Mouse (Mus musculus) WW6 (cell line): ENCODE measurements around the gene Armc8.
"Not testable (repeated sequence)": the region's sequence is repeated elsewhere in the genome, so short reads cannot be mapped to it uniquely, and the experiment has no call there.

Experiments
- DNase-seq: peaks from one replicate; pipeline ENCODE4 v3.0.0-alpha.2; 2013; ENCODE audit warnings: low read depth, low spot score

Armc8 gene

DNA sequence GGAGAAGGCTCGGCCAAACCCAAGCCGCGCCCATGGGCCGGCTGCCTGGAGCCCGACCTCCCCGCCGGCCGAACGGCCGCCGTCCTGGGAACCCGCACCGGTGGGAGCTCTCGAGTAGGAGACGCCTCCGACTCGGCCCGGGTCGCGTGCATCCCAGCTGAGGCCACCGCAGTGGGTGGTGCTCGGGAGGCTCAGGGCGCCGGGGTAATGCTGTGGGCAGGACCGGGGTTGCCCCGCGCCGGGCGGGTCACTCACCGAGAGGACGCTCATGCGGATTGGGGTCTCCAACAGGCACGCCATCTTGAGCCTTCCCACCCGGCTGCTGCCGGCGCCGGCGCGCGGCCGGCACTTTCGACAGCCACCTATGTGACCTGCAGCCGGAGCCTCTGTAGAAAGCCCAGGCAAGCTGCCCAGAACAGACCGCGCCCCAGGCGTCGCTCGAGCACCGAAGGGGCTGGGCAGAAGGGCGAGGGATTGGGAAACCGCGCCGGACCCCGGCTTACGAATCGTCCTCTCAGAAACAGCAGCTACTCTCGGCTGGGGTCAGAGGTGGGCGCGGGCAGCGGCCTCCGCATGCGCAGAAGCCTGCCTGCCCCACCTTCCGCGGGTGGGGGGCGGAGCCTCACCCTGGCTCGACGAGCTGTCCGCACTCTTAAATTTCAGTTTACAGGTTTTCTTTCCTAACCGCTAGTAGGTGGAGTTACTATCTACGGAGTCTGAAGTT is at the start of gene Armc8:
Gene Armc8 (minus strand): TSS at position 553 of the 724 bp plus-strand sequence.
- peak; percentile 59 for DNase-seq

DNA sequence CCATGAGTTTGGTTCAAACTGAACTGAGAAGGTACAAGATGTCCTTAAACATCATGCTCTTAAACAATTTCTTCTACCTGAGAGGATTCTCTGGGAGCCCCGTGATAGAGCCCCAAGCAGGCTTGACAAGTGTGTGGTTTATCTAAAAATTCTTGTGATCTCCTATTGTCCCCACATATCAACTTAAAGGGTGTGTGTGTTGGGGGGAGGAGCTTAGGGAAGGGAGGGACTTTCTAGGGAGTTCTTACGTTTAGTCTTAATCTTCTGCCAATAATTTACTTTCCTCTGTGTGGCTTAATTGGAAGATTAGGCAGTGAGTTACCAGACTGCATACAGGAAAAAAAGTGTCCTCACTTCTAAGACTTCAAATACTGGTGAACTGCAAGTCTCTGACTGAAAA is 43.5 kb upstream of the Armc8 start, which contains the start of gene A4gnt:
Gene A4gnt (plus strand): TSS at position 301 of the 400 bp plus-strand sequence.
- DNase-seq: no peak

DNA sequence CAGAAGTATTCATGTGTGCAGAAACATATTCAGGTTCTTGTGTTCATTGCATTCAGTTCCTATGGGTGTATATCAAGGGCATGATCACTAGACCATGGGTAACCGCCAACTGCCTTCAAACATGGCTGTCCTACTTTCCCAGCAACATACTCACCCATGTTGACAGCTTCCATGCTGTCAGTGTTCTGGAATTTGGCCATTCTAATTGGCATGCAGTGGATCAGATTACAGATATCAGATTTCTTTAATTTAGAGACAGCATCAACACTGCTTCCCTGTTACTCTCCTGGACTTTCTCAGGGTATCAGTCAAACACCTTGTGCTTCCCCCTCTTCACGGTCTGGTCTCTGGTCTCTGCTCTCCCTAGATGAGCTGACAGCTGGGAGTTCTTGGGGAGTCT is 34.9 kb upstream of the Armc8 start:
- no peak for DNase-seq

DNA sequence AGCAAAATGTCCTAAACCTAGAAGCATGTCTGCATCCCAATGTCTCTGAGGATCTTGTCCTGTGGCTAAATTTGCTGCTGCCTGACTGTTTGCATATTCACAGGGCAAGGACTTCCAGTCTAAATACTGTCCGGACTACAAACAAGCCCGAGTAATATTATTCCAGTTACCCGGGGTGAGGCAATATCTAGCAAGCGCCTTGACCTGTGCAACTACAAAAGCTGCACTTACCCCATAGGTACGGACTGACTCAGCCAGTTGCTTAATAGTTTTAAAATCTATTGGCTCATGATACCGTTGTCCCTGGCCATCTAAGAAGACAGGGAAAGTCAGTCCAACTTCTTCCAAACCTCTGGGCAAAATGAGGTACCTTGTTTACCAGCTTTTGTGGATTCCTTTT is 30.4 kb upstream of the Armc8 start:
- DNase-seq: not testable (repeated sequence)

DNA sequence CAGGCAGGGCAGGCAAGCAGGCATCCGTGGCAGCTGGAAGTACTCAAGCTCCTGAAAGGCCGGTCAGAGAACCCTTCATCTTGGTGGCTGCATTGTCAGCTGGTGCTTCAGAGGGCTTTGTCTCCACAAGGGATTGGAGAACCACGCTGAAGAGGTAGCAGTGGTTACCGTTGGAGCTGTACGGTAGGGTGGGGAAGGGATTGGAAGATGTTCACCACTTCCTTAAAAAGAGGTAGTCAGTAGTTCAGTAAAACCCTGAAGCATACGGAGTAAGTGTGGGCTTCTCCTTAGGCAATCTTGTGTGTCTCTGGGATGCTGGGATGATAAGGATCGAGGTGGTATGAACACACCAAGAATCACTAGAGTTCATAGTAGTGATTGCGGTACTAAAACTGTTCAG is 22.4 kb upstream of the Armc8 start:
- no peak for DNase-seq

DNA sequence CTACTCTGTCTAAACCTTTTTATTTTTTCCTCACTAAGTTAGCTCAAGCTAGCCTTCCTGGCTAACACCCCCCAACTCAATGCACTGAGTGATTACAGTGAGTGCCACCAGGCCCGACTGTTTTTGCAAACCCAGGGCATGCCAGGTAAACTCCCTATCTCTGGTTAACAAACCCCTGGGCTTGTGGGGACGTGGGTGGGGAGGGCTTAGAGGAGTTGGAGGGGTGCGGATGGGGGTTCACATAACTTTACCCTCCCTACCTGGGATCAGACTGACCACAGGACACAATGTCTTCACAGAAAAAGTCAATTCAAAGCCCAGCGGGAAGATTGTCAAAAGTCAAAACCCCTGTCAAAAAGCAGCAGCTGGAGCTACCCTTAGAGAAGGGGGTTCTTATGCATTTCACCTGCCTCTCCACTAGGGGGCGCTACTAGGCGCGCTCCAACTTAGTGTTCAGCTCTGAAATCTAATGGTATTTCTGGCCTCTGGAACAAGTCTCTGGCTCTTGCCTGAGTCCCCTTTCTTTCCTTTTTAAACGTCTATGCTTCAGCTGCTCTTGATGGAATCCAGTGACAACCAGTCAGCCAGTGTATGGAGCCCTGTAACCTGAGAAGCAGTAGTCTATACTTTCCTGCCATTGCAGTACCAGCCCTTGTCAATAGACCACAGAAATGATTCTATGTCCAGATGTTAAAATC is 19.0 kb upstream of the Armc8 start:
- DNase-seq: peak; percentile 42

DNA sequence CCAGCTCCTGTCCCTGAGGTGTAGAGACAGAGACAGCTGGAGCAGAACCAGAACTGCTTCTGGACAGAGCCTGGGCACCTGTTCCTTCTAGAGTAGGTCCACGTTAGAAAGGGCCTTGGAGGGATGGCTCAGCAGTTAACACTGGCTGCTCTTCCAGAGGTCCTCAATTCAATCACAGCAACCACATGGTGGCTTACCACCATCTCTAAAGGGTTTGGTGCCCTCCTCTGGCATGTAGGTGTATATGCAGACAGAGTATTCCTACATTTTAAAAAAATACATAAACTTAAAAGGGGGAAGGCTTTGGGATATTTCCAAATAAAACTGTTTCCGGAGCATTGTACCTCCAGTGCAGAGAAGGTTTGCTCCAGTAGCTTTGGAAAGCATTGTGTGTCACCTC is 12.0 kb upstream of the Armc8 start:
- DNase-seq: no peak

DNA sequence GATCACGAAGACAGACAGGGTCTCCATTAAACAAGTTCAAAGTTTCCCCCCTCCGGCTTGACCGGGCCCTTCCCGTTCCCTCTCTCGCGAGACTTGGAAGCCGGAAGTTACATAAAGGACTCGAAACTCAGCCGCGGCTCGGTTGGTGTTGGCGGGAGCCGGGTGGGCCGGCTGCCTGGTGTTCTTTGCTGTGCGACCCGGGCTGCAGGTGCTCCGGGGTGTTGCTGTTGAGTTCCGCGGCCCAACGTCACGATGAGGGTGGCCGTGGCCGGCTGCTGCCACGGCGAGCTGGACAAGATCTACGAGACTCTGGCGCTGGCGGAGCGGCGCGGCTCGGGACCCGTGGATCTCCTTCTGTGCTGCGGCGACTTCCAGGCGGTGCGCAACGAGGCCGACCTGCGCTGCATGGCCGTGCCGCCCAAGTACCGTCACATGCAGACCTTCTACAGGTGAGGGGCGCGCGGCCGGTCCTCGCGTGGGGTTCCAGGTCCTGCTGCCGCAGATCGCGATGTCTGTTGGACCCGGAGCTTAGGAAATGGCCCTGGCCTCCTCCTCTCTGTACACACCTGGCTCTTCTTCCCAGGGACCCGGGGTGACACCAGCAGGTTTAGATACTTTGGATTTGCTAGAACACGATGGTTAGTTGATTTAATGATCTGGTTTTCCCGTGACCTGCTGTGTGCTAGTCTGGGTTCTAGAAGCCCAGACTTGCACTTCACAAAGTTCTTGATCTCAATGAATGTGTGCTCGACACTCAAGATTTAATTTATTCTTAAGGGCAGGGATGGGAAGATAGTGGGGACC is 7.2 kb upstream of the Armc8 start, which contains the start of gene Dbr1:
Gene Dbr1 (plus strand): TSS at position 123 of the 804 bp plus-strand sequence.
- peak; percentile 77 for DNase-seq

DNA sequence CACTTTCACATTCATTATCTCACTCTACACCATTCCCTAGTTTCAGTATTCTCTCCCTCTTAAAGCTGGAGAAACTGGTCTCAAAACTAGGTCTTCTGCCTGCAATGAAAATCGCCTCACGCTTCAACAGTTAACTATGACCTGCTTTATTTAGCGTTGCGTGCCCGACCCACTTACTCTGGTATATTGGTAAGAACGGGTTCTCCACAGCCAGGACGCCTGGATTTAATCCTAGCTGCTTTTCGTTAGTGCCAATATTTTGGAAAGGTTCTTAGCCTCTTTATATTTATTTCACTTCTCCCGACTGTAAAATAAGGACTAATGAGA is 335 bp upstream of the Armc8 start:
- DNase-seq: no peak

DNA sequence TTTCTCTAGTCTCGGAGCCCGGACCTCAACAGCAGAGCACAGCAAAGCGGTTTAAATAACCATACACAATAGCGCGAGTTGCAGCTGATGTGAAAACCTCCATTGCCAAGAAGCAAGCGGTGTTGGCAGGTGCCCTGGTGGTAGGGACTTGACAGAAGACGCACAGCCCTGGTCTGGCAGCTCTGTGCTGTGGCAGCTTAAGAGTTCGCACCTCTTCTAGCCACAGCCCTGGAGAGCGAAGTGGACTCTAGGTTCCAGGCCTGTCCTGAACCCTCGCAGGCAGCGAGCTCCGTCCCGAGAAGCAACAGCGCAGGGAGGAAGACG is 714 bp downstream of the Armc8 start:
- no peak for DNase-seq

DNA sequence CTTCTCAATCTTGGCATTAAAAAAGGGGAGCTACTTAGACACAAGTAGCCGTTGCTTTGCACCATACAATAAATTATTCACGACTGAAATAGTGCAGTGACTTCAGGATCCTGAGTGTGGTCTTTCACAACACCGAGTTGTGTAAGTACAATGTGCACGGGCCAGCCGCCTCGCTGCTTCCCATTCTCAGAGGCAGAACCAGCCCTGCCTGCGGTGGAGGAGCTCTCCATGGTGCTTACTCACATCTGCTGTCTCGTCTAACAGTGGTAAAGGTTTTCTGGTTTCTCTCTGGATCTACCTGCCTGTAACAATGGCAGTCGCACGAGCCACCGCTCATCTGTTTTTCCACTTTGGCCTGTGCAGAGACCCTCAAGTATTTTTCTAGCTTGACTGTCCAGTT is 5.0 kb downstream of the Armc8 start:
- peak; percentile 40 for DNase-seq

DNA sequence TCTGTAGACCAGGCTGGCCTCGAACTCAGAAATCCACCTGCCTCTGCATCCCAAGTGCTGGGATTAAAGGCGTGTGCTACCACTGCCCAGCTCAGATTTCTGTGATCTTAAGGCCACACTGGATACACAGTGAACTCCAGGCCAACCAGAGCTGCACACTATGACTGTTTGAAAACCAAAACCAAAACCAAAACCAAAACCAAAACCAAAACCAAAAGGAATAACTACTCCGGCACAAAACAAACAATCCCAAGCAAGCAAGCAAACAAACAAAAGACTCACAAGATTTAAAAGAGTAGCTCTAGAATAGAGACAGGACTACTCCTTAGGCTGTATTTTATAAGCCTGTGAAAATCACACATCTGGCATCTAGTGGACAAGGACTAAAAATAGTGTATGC is 8.3 kb downstream of the Armc8 start:
- DNase-seq: no peak

DNA sequence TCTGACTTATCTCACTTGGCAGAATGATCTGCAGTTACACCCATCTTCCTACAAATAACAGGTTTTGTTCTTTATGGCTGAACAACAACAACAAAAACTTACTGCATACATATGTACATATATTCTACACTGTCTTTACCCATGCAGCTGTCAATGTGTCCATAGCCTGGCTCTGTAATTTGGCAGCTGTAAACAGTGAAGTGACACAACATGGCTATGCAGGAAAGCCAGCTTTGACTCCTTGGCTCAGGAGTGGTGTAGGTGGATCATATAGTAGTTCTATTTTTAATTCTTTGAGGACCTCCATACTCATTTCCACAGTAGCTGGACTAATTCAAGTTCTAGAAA is 9.2 kb downstream of the Armc8 start:
- DNase-seq: no peak

DNA sequence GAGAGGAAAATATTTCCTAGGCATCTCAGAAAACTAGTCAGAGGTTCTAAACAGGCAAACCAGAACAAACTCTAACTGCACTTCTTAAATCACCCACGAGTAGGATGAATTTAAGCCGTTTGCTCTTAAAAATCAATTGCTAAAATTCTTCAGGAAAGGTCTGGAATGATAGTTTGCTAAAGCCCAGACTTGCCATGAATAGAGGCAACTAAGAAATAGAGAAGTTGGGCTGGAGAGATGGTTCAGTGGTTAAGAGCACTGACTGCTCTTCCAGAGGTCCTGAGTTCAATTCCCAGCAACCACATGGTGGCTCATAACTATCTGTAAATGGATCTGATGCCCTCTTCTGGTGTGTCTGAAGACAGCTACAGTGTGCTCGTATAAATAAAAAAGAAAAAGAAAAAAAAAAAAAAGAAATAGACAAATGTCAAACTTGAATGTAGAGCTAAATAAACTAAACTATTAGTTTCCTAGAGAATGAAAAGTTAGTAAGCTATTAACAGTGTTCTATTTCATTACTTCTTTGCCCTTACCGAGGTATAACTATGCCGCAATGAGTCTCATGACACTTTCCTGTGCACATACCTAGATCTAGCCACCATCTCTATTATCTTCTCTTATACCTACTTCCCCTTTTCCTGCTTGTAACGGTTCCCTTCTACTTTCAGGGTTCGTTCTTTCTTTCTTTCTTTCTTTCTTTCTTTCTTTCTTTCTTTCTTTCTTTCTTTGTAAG is 9.7 kb downstream of the Armc8 start:
- DNase-seq: no peak

DNA sequence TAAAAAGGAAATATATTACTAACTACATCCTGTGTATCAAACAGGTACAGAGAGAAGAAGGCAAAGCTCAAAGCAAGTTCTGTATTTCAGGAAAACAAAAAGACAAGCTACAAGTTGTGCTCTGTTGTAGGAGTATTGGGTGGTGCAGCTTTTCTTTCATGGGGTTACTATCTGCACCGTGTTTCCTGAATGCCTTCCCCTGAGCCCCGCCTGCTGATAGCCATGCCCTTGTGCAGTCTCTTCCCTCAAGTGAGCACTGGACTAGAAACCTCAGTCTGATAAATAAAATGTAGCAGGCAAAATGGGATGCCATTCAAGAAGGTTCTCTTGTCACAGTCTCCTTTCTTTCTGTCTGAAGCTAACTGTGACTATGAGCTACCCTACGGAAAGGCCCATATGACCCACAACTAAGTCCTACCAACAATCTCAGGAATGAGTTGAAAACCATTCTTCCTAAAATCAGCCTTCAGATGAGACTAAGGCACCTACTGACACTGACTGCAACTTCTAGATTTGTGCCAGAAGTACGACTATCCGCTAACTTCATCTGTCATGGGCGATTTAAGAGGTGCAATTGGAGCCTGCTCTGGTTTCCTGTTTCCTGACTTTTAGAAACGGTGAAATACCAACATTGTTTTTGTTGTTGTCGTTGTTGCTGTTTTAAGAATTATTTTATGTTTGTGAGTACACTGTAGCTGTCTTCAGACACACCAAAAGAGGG is 11.0 kb downstream of the Armc8 start:
- DNase-seq: no peak

DNA sequence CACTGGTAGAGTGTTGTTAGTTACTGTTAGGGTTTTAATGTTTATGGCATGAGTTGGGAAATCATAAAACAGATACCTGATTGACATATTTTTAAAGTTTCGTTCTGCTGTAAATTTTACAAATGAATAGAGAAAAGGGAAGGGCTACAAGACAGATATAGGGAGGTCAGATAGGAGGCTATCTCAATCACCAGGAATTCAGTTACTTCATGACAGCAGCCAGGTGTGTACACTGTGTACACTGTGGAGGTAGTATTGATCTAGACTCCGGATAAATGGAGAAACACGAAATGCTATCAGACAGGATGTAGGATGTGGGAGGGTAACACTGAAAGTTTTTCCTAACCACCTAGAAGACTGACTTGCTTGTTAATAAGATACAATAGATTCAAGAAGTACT is 13.4 kb downstream of the Armc8 start:
- no peak for DNase-seq

DNA sequence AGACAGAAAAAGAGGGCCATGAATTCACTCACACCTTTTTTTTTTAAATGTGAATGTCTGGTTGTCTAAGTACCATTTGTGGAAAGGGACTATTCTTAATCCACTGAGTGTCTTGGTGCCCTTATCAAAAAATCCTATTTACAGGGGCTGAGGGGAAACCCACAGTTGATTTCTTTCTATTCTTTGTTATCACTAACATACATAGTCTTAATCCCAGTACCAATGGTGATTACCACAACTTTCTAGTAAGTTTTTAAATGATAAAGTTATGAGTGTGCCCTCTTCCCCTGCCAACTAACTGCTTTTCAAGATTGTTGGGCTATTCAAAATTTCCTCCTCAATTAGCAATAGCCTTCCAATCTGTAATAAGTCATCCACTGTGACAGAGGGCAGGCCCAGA is 14.6 kb downstream of the Armc8 start:
- no peak for DNase-seq

DNA sequence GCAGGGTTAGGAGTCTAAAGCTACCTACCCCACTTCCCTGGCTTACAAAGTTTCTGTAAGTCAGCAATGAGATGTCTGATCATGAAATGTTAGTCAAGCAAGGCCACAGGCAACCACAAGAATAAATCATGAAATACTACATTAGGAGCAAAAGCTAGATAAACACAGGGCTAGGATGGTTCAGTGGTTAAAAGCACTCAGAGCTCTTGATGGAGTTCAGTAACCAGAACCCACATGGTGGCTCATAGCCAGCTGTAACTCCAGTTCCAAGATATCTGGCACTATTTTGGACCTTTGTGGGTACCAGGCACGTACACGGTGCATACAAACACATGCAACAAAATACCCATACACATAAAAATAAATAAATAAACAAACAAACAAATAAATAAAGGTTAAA is 15.7 kb downstream of the Armc8 start:
- DNase-seq: no peak

DNA sequence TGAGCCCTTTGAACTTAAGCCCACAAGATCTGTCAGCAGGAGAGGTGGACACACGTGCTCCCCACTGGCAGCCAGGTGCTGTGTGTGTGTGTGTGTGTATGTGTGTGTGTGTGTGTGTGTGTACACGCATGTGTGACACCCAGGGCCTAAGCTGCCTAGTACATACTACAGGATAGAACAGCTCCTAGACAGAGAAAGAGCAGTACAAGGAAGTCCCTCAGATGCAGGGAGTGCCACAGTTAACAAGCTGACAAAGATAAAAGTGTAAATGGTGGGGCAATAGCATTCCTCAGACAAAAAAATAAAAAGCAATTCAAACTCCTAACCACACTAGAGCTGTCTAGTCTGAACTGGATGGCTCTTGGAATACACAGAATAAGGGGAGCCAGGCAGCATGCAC is 16.6 kb downstream of the Armc8 start:
- no peak for DNase-seq

DNA sequence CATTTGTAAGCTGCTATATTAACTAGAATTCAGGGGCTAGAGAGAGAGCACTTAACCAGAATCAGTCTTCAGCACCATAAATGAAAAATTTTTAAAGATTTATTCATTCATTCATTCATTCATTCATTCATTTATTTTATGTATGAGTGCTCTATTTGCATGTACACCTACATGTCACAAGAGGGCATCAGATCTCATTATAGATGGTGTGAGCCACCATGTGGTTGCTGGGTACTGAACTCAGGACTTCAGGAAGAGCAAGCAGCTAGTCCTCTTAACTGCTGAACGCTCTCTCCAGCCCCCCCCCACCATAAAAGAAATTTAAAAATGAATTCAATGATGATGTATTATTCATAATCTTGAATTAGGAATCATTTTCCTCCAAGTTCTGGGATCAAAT is 22.4 kb downstream of the Armc8 start:
- no peak for DNase-seq

DNA sequence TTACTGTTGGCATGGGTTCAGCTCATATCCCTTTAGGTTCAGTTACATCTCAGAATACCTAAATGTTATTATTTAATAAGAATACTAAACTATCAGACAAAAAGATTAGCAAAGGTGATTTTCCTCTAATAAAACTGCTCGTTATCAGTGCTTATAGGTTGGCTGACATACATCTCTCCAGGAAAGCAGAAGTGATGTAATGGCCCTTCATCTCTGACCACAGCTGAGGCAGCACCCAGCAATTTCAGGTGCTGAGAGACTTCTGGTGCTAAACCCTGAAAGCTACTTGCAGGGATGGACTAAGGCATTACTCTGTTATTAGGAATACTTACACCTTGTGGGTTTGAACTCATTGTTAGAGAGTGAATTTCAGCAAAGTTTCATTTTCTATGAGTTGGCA is 36.8 kb downstream of the Armc8 start:
- DNase-seq: no peak

DNA sequence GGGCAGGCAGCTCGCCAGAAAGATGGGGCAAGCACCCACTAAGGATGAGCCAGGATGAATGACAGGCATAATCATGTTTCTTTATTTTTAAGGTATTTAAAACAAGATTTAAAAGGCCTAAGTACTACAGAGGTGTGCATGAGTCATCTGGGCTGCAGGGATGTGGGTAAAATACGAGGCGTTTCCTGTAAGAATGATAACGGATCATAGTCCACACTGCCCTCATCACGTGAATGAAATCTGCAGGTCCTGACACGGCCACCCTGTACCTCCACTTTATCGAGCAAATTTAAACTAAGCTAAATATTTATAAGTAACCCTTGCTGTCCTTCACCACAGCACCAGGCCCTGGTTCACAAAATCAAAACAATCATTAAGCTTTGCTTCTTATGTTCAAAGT is 62.8 kb downstream of the Armc8 start:
- no peak for DNase-seq
